Mouse (Mus musculus): ENCODE data around the gene Ybx1. TPM values are rescaled to one million over a fixed set of nuclear protein-coding genes. Genes with fewer than 3 reads are reported as not detected.

The Ybx1 gene
- polyA plus RNA-seq, 1 experiment from 2014 or later, result 1,318 TPM

DNA sequence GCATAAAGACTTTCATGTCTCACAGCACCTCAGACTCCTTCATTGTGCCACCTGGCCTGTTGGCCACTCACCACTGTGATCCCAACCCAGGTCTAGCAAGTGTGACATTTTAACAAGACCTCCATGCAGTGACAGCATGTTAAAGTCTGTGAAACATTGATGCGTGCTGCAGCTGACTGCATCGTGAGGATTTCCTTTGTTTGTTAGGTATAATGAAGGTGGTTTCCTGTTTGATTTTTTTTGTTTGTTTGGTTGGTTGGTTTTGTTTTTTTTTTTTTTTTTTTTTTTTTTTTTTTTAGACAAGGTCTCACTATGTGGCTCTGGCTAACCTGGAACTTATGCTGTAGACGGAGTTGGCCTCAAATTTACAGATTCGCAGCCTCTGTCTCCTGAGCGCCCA lies 31.9 kb downstream of the Ybx1 start:
- H3K4me1 ChIP-seq, result no peaks in the 10 kb centered on the region; the same call in 1 of the 2 replicates
- no peak overlapping the region for H3K4me2 ChIP-seq
- no peaks in the 10 kb centered on the region for H3K27me3 ChIP-seq
- WGBS, result 94% methylated on average over 5 of the region's 5 CpGs
- no peak overlapping the region for H3K4me3 ChIP-seq (replicated peaks)
- no peaks in the 10 kb centered on the region for H3K36me3 ChIP-seq (replicated peaks)
- H3K9ac ChIP-seq, result no peak overlapping the region
- H3K9me3 ChIP-seq, result no peaks in the 10 kb centered on the region
- ATAC-seq (ENCODE audit: low FRiP score), result no peak
- no peak overlapping the region for H3K27ac ChIP-seq

GRCm38 (mm10) chr4:119261087-119261713 lies 33.2 kb downstream of the Ybx1 start:
- ATAC-seq (ENCODE audit: low FRiP score), result no peak

GRCm38 (mm10) chr4:119259344-119260254 lies 34.8 kb downstream of the Ybx1 start:
- Histone ChIP-seq H3K27me3 (no peaks in the 10 kb centered on the region), H3K36me3 (replicated peaks) (no peaks in the 10 kb centered on the region), H3K9me3 (no peaks in the 10 kb centered on the region), H3K27ac (no peak overlapping the region), H3K4me1 (peaks cover 10% of the 10 kb centered on the region), H3K9ac (no peak overlapping the region), H3K4me2 (no peak overlapping the region), H3K4me3 (replicated peaks) (no peak overlapping the region)
- ATAC-seq (ENCODE audit: low FRiP score), result 0 out of 2 replicates have a peak, but pooled peaks have one; percentile 17
- WGBS, result 89% methylated on average over 15 of the region's 15 CpGs

More at GRCm38 (mm10) chr4:119261087-119261713, 33.2 kb downstream of the Ybx1 start:
- 74% methylated on average over 7 of the region's 7 CpGs for WGBS
- no peak overlapping the region for H3K9ac ChIP-seq
- no peak overlapping the region for H3K27ac ChIP-seq
- H3K36me3 ChIP-seq (replicated peaks), result no peaks in the 10 kb centered on the region
- H3K4me3 ChIP-seq (replicated peaks), result no peak overlapping the region
- no peaks in the 10 kb centered on the region; the same call in 1 of the 2 replicates for H3K4me1 ChIP-seq
- H3K4me2 ChIP-seq, result no peak overlapping the region
- H3K27me3 ChIP-seq, result no peaks in the 10 kb centered on the region
- H3K9me3 ChIP-seq, result no peaks in the 10 kb centered on the region

GRCm38 (mm10) chr4:119257083-119257482 lies 37.3 kb downstream of the Ybx1 start:
- Histone ChIP-seq H3K4me1 (peaks cover 23% of the 10 kb centered on the region), H3K9me3 (no peaks in the 10 kb centered on the region), H3K36me3 (replicated peaks) (no peaks in the 10 kb centered on the region), H3K27me3 (no peaks in the 10 kb centered on the region), H3K27ac (no peak overlapping the region), H3K4me2 (no peak overlapping the region), H3K4me3 (replicated peaks) (no peak overlapping the region), H3K9ac (no peak overlapping the region)
- 75% methylated on average over 6 of the region's 6 CpGs for WGBS
- no peak for ATAC-seq (ENCODE audit: low FRiP score)

- Histone ChIP-seq H3K4me3 (replicated peaks) (no peak within 1 kb of the TSS), H3K4me2 (peak within 1 kb of the TSS; percentile 15; the same call in 1 of the 2 replicates), H3K4me1 (peaks cover 23% of the 10 kb centered on the region), H3K27me3 (no peaks in the 10 kb centered on the region), H3K36me3 (replicated peaks) (no peaks in the 10 kb centered on the region), H3K27ac (peak within 1 kb of the TSS; percentile 83), H3K9me3 (no peaks in the 10 kb centered on the region), H3K9ac (peak within 1 kb of the TSS; percentile 29; the same call in 1 of the 2 replicates)
- no peak for ATAC-seq (ENCODE audit: low FRiP score)
- WGBS, result 71% methylated on average over 12 of the region's 12 CpGs
Measured at GRCm38 (mm10) chr4:119255351-119255750, 39.1 kb downstream of the Ybx1 start, which contains the start of gene Cldn19. Gene Cldn19 (plus strand): TSS chr4:119255414.

GRCm38 (mm10) chr4:119254012-119254618 lies 40.3 kb downstream of the Ybx1 start:
- H3K4me3 ChIP-seq (replicated peaks), result no peak overlapping the region
- peak overlapping the region; percentile 29; the same call in 1 of the 2 replicates for H3K9ac ChIP-seq
- H3K4me1 ChIP-seq, result peaks cover 23% of the 10 kb centered on the region
- peak overlapping the region; percentile 15 for H3K4me2 ChIP-seq
- WGBS, result 19% methylated on average over 9 of the region's 9 CpGs
- ATAC-seq (ENCODE audit: low FRiP score), result peak; percentile 67
- no peaks in the 10 kb centered on the region for H3K36me3 ChIP-seq (replicated peaks)
- peak overlapping the region; percentile 83 for H3K27ac ChIP-seq
- H3K27me3 ChIP-seq, result no peaks in the 10 kb centered on the region
- H3K9me3 ChIP-seq, result no peaks in the 10 kb centered on the region

- no peaks in the 10 kb centered on the region for H3K9me3 ChIP-seq
- 77% methylated on average over 7 of the region's 7 CpGs for WGBS
- H3K4me3 ChIP-seq (replicated peaks), result no peak overlapping the region
- H3K36me3 ChIP-seq (replicated peaks), result peaks cover 7% of the 10 kb centered on the region; the same call in 1 of the 2 replicates
- no peaks in the 10 kb centered on the region for H3K27me3 ChIP-seq
- H3K9ac ChIP-seq, result no peak overlapping the region
- no peak overlapping the region for H3K4me2 ChIP-seq
- ATAC-seq (ENCODE audit: low FRiP score), result no peak
- H3K27ac ChIP-seq, result no peak overlapping the region
- H3K4me1 ChIP-seq, result peaks cover 31% of the 10 kb centered on the region
Measured at GRCm38 (mm10) chr4:119252025-119252808, 42.2 kb downstream of the Ybx1 start.

DNA sequence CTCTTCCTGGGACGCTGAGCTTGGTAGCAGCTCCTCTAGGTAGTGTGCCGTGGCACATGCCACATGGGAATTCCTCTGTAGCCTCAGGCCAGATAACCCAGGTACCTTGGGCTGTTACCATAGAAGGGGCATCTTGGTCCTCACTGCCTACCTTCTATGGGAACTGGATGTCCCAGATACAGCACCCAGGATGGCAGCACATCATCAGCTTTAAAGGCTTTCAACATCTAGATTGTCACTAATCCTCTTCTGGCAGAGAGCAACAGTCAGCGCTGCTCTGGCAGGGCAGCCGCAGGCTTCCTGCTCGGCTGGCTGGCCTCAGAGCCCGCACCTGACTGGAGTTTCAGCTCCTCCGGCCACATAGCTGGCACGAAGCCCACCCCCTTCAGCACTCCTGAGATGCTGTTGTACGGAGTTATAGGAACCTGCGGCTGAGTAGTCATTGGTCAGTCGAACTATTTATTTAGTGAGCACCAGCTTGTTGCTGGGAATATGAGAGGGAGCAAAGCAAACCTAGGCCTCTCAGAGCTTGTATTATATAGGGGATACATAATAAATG lies 45.9 kb downstream of the Ybx1 start:
- peaks cover 22% of the 10 kb centered on the region for H3K36me3 ChIP-seq (replicated peaks)
- H3K27me3 ChIP-seq, result no peaks in the 10 kb centered on the region
- H3K4me2 ChIP-seq, result no peak overlapping the region
- ATAC-seq (ENCODE audit: low FRiP score), result no peak
- no peaks in the 10 kb centered on the region for H3K9me3 ChIP-seq
- 86% methylated on average over 11 of the region's 11 CpGs for WGBS
- H3K9ac ChIP-seq, result no peak overlapping the region
- H3K4me3 ChIP-seq (replicated peaks), result no peak overlapping the region
- no peak overlapping the region; the same call in 1 of the 2 replicates for H3K27ac ChIP-seq
- H3K4me1 ChIP-seq, result peaks cover 16% of the 10 kb centered on the region

DNA sequence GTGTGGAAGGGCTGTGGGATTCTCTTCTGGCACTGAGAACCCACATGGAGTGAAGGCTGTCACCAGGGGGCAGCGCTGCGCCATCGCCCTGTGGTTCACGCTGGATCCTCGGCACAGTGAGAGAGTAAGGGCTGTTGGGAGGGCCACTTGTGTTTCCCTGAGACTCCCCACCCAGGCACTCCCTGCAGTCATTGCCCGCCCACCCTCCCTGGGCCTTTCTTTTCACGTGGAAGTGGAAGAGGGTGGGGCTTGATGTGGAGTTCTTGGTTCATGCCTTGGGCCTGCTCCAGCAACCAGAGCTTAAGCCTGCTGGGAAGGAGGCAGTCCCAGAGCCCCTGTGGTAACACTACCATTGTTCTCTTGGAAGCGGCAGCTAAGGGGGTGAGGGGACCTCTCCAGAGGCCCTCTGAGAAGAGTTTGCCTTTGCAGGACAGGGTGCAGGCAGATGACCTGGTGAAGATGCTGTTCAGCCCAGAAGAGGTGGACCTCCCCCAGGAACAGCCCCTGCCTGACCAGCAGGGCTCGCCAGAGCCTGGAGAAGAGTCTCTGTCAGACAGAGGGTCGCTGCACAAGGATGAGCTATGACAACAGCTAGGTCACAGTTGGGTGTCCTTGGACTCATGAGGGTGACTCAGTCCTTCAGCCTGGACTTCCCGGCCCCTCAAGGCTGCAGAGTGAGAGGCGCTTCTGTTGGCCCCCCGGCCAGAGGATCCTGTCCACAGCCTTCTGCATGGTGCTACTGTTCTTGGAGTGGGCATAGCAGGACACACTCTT lies 46.8 kb downstream of the Ybx1 start:
- WGBS, result 27% methylated on average over 13 of the region's 13 CpGs
- H3K36me3 ChIP-seq (replicated peaks), result peaks cover 22% of the 10 kb centered on the region
- H3K4me3 ChIP-seq (replicated peaks), result no peak overlapping the region
- H3K27ac ChIP-seq, result peak overlapping the region; percentile 47; the same call in 1 of the 2 replicates
- H3K4me1 ChIP-seq, result peaks cover 15% of the 10 kb centered on the region
- no peaks in the 10 kb centered on the region for H3K9me3 ChIP-seq
- peak; percentile 88 for ATAC-seq (ENCODE audit: low FRiP score)
- H3K9ac ChIP-seq, result no peak overlapping the region
- no peak overlapping the region for H3K4me2 ChIP-seq
- no peaks in the 10 kb centered on the region for H3K27me3 ChIP-seq

GRCm38 (mm10) chr4:119246688-119247225 lies 47.6 kb downstream of the Ybx1 start:
- Histone ChIP-seq H3K27ac (no peak overlapping the region), H3K9me3 (no peaks in the 10 kb centered on the region), H3K4me3 (replicated peaks) (no peak overlapping the region), H3K4me1 (peaks cover 15% of the 10 kb centered on the region), H3K4me2 (no peak overlapping the region), H3K36me3 (replicated peaks) (peaks cover 31% of the 10 kb centered on the region), H3K27me3 (no peaks in the 10 kb centered on the region), H3K9ac (no peak overlapping the region)
- 80% methylated on average over 14 of the region's 14 CpGs for WGBS
- no peak for ATAC-seq (ENCODE audit: low FRiP score)

Measured in forebrain, embryonic 12.5 days (tissue).